Mouse (Mus musculus): Measurements from ENCODE around the gene Ate1. TPM values are rescaled to one million over a fixed set of nuclear protein-coding genes. Genes with fewer than 3 reads are reported as not detected.

The Ate1 gene
- 102 and 109 TPM in 2 replicates for polyA plus RNA-seq (2015; fragmentation: Nextera tagmentation; extraction: Ambion mirVana)

GRCm38 (mm10) chr7:130520049-130520425, at the start of gene Ate1:
Gene Ate1, minus strand, starts transcription at chr7:130520369.
- no peaks in the 10 kb centered on the region for H3K27me3 ChIP-seq (replicated peaks; ENCODE audit: control insufficient read depth, insufficient read depth, low read length)
- peaks cover 20% of the 10 kb centered on the region for H3K4me1 ChIP-seq (ENCODE audit: control insufficient read depth, insufficient read depth, low read depth, low read length)
- WGBS, result 16% methylated on average over 20 of the region's 20 CpGs
- H3K4me2 ChIP-seq (ENCODE audit: low read length), result peak within 1 kb of the TSS; percentile 83
- H3K36me3 ChIP-seq (ENCODE audit: control insufficient read depth, insufficient read depth, low read length), result no peaks in the 10 kb centered on the region
- peak within 1 kb of the TSS; percentile 97 for H3K9ac ChIP-seq (ENCODE audit: low read depth, low read length)
- peak within 1 kb of the TSS; percentile 87 for H3K4me3 ChIP-seq (ENCODE audit: low read length)
- no peak for ATAC-seq
- H3K27ac ChIP-seq (ENCODE audit: low read depth, low read length), result peak within 1 kb of the TSS; percentile 98
- H3K9me3 ChIP-seq (ENCODE audit: control insufficient read depth, low read length), result no peaks in the 10 kb centered on the region

DNA sequence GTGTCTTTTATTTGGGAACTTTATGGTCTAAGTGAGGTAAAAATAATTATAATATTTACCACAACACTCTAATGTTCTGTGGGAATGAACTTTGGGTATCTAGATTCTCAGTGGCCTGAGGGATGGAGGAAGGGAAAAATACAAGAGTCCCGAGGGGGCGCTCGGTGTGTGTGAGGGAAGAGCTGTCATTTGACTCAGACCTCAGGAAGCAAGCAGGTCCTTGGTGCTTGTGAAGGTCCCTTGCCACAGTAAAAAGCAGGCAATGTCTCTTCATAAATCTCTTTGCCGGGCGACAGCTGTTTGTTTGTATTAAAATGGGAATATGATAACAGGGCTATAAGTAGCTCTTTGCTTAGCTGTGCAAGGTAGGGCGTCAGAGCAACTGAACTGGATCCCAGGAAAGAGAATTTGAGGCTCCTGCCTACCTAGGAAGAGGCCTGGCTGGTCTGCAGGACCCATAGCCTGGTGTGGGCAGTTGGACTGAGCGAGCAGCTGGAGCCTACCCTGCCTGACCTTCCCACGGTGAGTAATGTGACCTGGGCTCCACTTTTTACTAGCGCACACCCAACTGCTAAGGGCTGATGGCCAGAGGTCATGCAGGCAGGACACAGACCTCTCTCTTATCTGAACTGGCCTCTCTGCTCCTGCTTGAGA, 48.7 kb upstream of the Ate1 start:
- no peak overlapping the region for H3K27ac ChIP-seq (ENCODE audit: low read depth, low read length)
- H3K4me3 ChIP-seq (ENCODE audit: low read length), result no peak overlapping the region
- H3K9me3 ChIP-seq (ENCODE audit: control insufficient read depth, low read length), result no peaks in the 10 kb centered on the region
- H3K4me2 ChIP-seq (ENCODE audit: low read length), result no peak overlapping the region
- H3K4me1 ChIP-seq (ENCODE audit: control insufficient read depth, insufficient read depth, low read depth, low read length), result no peaks in the 10 kb centered on the region
- H3K36me3 ChIP-seq (ENCODE audit: control insufficient read depth, insufficient read depth, low read length), result no peaks in the 10 kb centered on the region
- no peaks in the 10 kb centered on the region for H3K27me3 ChIP-seq (replicated peaks; ENCODE audit: control insufficient read depth, insufficient read depth, low read length)
- no peak overlapping the region for H3K9ac ChIP-seq (ENCODE audit: low read depth, low read length)
- no peak for ATAC-seq
- WGBS, result 83% methylated on average over 9 of the region's 9 CpGs

- Histone ChIP-seq H3K9me3 (ENCODE audit: control insufficient read depth, low read length) (no peaks in the 10 kb centered on the region), H3K27ac (ENCODE audit: low read depth, low read length) (no peak overlapping the region)
Measured at GRCm38 (mm10) chr7:130564596-130564995, 44.4 kb upstream of the Ate1 start.

DNA sequence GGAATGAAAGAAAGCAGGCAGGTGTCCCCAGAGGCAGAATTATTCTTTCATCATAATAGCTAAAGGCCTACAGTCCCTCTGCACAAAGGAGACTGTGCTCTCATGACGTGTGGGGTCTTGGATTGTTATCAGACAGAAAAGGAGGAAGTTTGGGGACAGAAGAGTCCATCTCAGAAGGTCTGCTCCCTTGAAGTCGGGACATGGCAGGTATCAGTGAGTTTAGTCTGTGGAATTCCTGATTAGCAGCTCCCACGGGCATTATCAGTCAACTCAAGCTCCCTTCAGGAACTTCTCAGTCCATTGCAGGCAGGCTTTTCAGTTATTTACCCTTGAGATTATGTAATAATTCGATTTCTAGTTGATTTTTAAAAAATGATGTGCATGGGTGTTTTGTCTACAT, 43.7 kb upstream of the Ate1 start:
- no peak overlapping the region for H3K9ac ChIP-seq (ENCODE audit: low read depth, low read length)
- WGBS, result 68% methylated on average over 4 of the region's 4 CpGs
- H3K4me1 ChIP-seq (ENCODE audit: control insufficient read depth, insufficient read depth, low read depth, low read length), result no peaks in the 10 kb centered on the region
- H3K36me3 ChIP-seq (ENCODE audit: control insufficient read depth, insufficient read depth, low read length), result no peaks in the 10 kb centered on the region
- H3K4me3 ChIP-seq (ENCODE audit: low read length), result no peak overlapping the region
- ATAC-seq, result no peak
- H3K9me3 ChIP-seq (ENCODE audit: control insufficient read depth, low read length), result no peaks in the 10 kb centered on the region
- no peak overlapping the region for H3K27ac ChIP-seq (ENCODE audit: low read depth, low read length)
- H3K27me3 ChIP-seq (replicated peaks; ENCODE audit: control insufficient read depth, insufficient read depth, low read length), result no peaks in the 10 kb centered on the region
- no peak overlapping the region for H3K4me2 ChIP-seq (ENCODE audit: low read length)

More at GRCm38 (mm10) chr7:130564596-130564995, 44.4 kb upstream of the Ate1 start:
- ATAC-seq, result no peak
- no peaks in the 10 kb centered on the region for H3K27me3 ChIP-seq (replicated peaks; ENCODE audit: control insufficient read depth, insufficient read depth, low read length)
- H3K4me3 ChIP-seq (ENCODE audit: low read length), result no peak overlapping the region
- H3K36me3 ChIP-seq (ENCODE audit: control insufficient read depth, insufficient read depth, low read length), result no peaks in the 10 kb centered on the region
- H3K9ac ChIP-seq (ENCODE audit: low read depth, low read length), result no peak overlapping the region
- H3K4me1 ChIP-seq (ENCODE audit: control insufficient read depth, insufficient read depth, low read depth, low read length), result no peaks in the 10 kb centered on the region
- 71% methylated on average over 3 of the region's 3 CpGs for WGBS
- H3K4me2 ChIP-seq (ENCODE audit: low read length), result no peak overlapping the region

DNA sequence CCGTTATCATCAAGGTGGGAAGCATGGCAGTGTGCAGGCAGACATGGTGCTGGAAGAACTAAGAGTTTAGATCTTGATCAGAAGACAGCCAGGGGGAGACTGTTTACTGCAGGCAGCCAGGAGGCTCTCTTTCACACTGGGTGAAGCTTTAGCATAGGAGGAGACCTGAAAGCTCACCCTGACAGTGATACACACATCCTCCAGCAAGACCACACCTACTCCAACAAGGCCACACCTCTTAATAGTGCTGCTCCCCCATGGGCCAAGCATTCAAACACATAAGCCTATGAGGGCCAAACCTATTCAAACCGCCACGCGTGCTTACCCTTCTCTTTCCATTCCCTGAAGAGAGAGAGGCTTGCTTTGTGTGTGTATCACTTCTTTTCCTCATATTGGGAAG, 43.1 kb upstream of the Ate1 start:
- Histone ChIP-seq H3K4me3 (ENCODE audit: low read length) (no peak overlapping the region), H3K9me3 (ENCODE audit: control insufficient read depth, low read length) (no peaks in the 10 kb centered on the region), H3K27ac (ENCODE audit: low read depth, low read length) (no peak overlapping the region), H3K9ac (ENCODE audit: low read depth, low read length) (no peak overlapping the region), H3K36me3 (ENCODE audit: control insufficient read depth, insufficient read depth, low read length) (no peaks in the 10 kb centered on the region), H3K4me2 (ENCODE audit: low read length) (no peak overlapping the region), H3K4me1 (ENCODE audit: control insufficient read depth, insufficient read depth, low read depth, low read length) (no peaks in the 10 kb centered on the region), H3K27me3 (replicated peaks; ENCODE audit: control insufficient read depth, insufficient read depth, low read length) (no peaks in the 10 kb centered on the region)
- ATAC-seq, result no peak
- 86% methylated on average over 4 of the region's 4 CpGs for WGBS

- H3K27me3 ChIP-seq (replicated peaks; ENCODE audit: control insufficient read depth, insufficient read depth, low read length), result no peaks in the 10 kb centered on the region
- H3K4me3 ChIP-seq (ENCODE audit: low read length), result no peak overlapping the region
- no peaks in the 10 kb centered on the region for H3K9me3 ChIP-seq (ENCODE audit: control insufficient read depth, low read length)
- 81% methylated on average over 1 of the region's 1 CpGs for WGBS
- no peak overlapping the region for H3K9ac ChIP-seq (ENCODE audit: low read depth, low read length)
- no peak overlapping the region for H3K27ac ChIP-seq (ENCODE audit: low read depth, low read length)
- no peaks in the 10 kb centered on the region for H3K36me3 ChIP-seq (ENCODE audit: control insufficient read depth, insufficient read depth, low read length)
- no peak for ATAC-seq
- no peaks in the 10 kb centered on the region for H3K4me1 ChIP-seq (ENCODE audit: control insufficient read depth, insufficient read depth, low read depth, low read length)
- no peak overlapping the region for H3K4me2 ChIP-seq (ENCODE audit: low read length)
Measured at GRCm38 (mm10) chr7:130560933-130561332, 40.8 kb upstream of the Ate1 start.

DNA sequence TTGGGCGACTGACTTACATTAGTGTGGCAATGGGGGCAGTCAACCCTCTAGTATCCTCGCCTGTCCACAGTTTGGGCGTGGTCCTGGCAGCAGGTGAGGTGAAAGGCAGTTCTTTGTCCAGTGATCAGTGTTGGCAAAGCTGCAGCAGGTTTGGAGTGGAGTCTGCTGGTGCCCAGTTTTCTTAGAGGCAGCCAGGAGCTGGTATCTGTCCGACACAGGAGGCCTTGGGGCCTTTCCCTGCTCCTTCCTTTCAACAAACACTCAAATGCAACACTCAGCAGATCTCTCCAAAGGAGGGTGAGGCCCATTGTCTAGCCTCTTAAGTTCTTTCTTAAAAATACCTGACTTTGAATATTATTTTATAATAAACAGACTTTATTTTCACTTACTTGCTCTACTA, 38.4 kb upstream of the Ate1 start:
- H3K9ac ChIP-seq (ENCODE audit: low read depth, low read length), result no peak overlapping the region
- no peak overlapping the region for H3K27ac ChIP-seq (ENCODE audit: low read depth, low read length)
- no peak overlapping the region for H3K4me3 ChIP-seq (ENCODE audit: low read length)
- no peaks in the 10 kb centered on the region; the same call in 1 of the 2 replicates for H3K4me1 ChIP-seq (ENCODE audit: control insufficient read depth, insufficient read depth, low read depth, low read length)
- WGBS, result 84% methylated on average over 4 of the region's 4 CpGs
- no peak for ATAC-seq
- no peaks in the 10 kb centered on the region for H3K36me3 ChIP-seq (ENCODE audit: control insufficient read depth, insufficient read depth, low read length)
- no peak overlapping the region for H3K4me2 ChIP-seq (ENCODE audit: low read length)
- H3K27me3 ChIP-seq (replicated peaks; ENCODE audit: control insufficient read depth, insufficient read depth, low read length), result no peaks in the 10 kb centered on the region
- H3K9me3 ChIP-seq (ENCODE audit: control insufficient read depth, low read length), result no peaks in the 10 kb centered on the region

- no peak for ATAC-seq
- H3K9ac ChIP-seq (ENCODE audit: low read depth, low read length), result no peak overlapping the region
- H3K4me1 ChIP-seq (ENCODE audit: control insufficient read depth, insufficient read depth, low read depth, low read length), result no peaks in the 10 kb centered on the region; the same call in 1 of the 2 replicates
- no peak overlapping the region for H3K4me3 ChIP-seq (ENCODE audit: low read length)
- H3K36me3 ChIP-seq (ENCODE audit: control insufficient read depth, insufficient read depth, low read length), result no peaks in the 10 kb centered on the region
- H3K27me3 ChIP-seq (replicated peaks; ENCODE audit: control insufficient read depth, insufficient read depth, low read length), result no peaks in the 10 kb centered on the region
- 46% methylated on average over 5 of the region's 5 CpGs for WGBS
- H3K27ac ChIP-seq (ENCODE audit: low read depth, low read length), result no peak overlapping the region
- no peak overlapping the region for H3K4me2 ChIP-seq (ENCODE audit: low read length)
- H3K9me3 ChIP-seq (ENCODE audit: control insufficient read depth, low read length), result no peaks in the 10 kb centered on the region
Measured at GRCm38 (mm10) chr7:130555597-130555996, 35.4 kb upstream of the Ate1 start.

DNA sequence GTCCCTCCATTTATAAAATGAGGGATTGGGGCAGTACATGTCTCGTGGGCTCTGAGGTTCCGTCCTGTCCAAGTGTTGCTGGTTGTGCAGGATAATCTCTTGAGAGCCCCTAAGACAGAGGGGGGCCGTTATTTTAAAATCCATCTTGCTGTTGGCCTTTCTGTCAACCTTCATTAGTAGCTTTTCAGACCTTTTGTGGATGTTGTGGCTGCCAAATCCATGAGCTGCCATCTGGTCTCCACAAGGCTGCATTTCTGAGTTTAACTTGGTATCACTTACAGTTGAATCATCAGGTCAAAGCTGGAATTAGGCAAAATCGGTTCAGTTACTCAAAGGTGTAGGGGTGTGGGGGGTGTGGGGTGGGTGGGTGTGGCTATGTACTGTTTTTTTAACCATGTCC, 33.2 kb upstream of the Ate1 start:
- no peak overlapping the region for H3K4me2 ChIP-seq (ENCODE audit: low read length)
- no peak overlapping the region for H3K27ac ChIP-seq (ENCODE audit: low read depth, low read length)
- ATAC-seq, result no peak
- no peaks in the 10 kb centered on the region; the same call in 1 of the 2 replicates for H3K4me1 ChIP-seq (ENCODE audit: control insufficient read depth, insufficient read depth, low read depth, low read length)
- no peaks in the 10 kb centered on the region for H3K27me3 ChIP-seq (replicated peaks; ENCODE audit: control insufficient read depth, insufficient read depth, low read length)
- H3K4me3 ChIP-seq (ENCODE audit: low read length), result no peak overlapping the region
- no peak overlapping the region for H3K9ac ChIP-seq (ENCODE audit: low read depth, low read length)
- no peaks in the 10 kb centered on the region for H3K9me3 ChIP-seq (ENCODE audit: control insufficient read depth, low read length)
- 67% methylated on average over 4 of the region's 4 CpGs for WGBS
- no peaks in the 10 kb centered on the region for H3K36me3 ChIP-seq (ENCODE audit: control insufficient read depth, insufficient read depth, low read length)
